Mouse (Mus musculus) adrenal gland, postnatal 36 days (tissue): ENCODE measurements around the gene Slc2a12. TPM values are rescaled to one million over a fixed set of nuclear protein-coding genes. Genes with fewer than 3 reads are reported as not detected.

Experiments
- DNase-seq, 2 experiments: peaks; one replicate each; pipeline ENCODE4 v3.0.0; 2021; ENCODE audit warnings: mixed read lengths in 1 of 2
- long read RNA-seq, 2 experiments: library from polyadenylated mRNA; stranded (forward); transcript quantifications; one replicate each; pipeline ENCODE4 v2.0.0; 2021; ENCODE audit warnings: borderline sequencing depth in 2 of 2
- total RNA-seq, 2 experiments: library from RNA; stranded (reverse); gene quantifications; 2 replicates each; pipeline ENCODE4 v1.2.3; 2021

The Slc2a12 gene
- under 1 TPM; 0.89 to 0.99 TPM for total RNA-seq
- long read RNA-seq, experiment 1, full-length matches to known transcripts = 1 of 1 reads
- long read RNA-seq, experiment 1, partial matches to known transcripts = 0 of 1 reads
- long read RNA-seq, experiment 1, other reads (novel, unspliced or antisense) = 0 of 1 reads
- long read RNA-seq, experiment 2 = 0 reads

- peak; percentile 71 to 77 for DNase-seq
Measured at GRCm38 (mm10) chr10:22644853-22645491, at the start of gene Slc2a12. Gene Slc2a12 (plus strand): TSS chr10:22645011.

GRCm38 (mm10) chr10:22598908-22599480 is 45.8 kb upstream of the Slc2a12 start:
- no peak for DNase-seq

GRCm38 (mm10) chr10:22601046-22601445 is 43.8 kb upstream of the Slc2a12 start:
- DNase-seq = no peak

GRCm38 (mm10) chr10:22604801-22605200 is 40.0 kb upstream of the Slc2a12 start:
- no peak for DNase-seq

- no peak for DNase-seq
Measured at GRCm38 (mm10) chr10:22608273-22608672, 36.5 kb upstream of the Slc2a12 start.

- DNase-seq = no peak
Measured at GRCm38 (mm10) chr10:22608799-22609357, 35.9 kb upstream of the Slc2a12 start.

- no peak for DNase-seq
Measured at GRCm38 (mm10) chr10:22613301-22613700, 31.5 kb upstream of the Slc2a12 start.

GRCm38 (mm10) chr10:22614554-22614953 is 30.3 kb upstream of the Slc2a12 start:
- no peak for DNase-seq

GRCm38 (mm10) chr10:22615309-22615708 is 29.5 kb upstream of the Slc2a12 start:
- DNase-seq = no peak

- DNase-seq = no peak
Measured at GRCm38 (mm10) chr10:22618842-22619241, 26.0 kb upstream of the Slc2a12 start.

GRCm38 (mm10) chr10:22628832-22629231 is 16.0 kb upstream of the Slc2a12 start:
- DNase-seq = no peak

- DNase-seq = no peak
Measured at GRCm38 (mm10) chr10:22631103-22631502, 13.7 kb upstream of the Slc2a12 start.

- no peak for DNase-seq
Measured at GRCm38 (mm10) chr10:22631528-22631927, 13.3 kb upstream of the Slc2a12 start.

- no peak for DNase-seq
Measured at GRCm38 (mm10) chr10:22631956-22632355, 12.9 kb upstream of the Slc2a12 start.

- DNase-seq = no peak
Measured at GRCm38 (mm10) chr10:22633406-22634306, 11.2 kb upstream of the Slc2a12 start.

- DNase-seq = no peak
Measured at GRCm38 (mm10) chr10:22637241-22637640, 7.6 kb upstream of the Slc2a12 start.

GRCm38 (mm10) chr10:22644171-22644570 is 640 bp upstream of the Slc2a12 start:
- DNase-seq = no peak

GRCm38 (mm10) chr10:22648702-22649101 is 3.9 kb downstream of the Slc2a12 start:
- DNase-seq = no peak

GRCm38 (mm10) chr10:22653820-22654219 is 9.0 kb downstream of the Slc2a12 start:
- no peak for DNase-seq

- peak in 1 of 2 experiments; percentile 50 for DNase-seq
Measured at GRCm38 (mm10) chr10:22658534-22659385, 13.9 kb downstream of the Slc2a12 start.

- no peak for DNase-seq
Measured at GRCm38 (mm10) chr10:22659386-22659725, 14.5 kb downstream of the Slc2a12 start.
